Comparison of ENCODE assay signal across 12 mouse cellular contexts in the genomic region with DNA sequence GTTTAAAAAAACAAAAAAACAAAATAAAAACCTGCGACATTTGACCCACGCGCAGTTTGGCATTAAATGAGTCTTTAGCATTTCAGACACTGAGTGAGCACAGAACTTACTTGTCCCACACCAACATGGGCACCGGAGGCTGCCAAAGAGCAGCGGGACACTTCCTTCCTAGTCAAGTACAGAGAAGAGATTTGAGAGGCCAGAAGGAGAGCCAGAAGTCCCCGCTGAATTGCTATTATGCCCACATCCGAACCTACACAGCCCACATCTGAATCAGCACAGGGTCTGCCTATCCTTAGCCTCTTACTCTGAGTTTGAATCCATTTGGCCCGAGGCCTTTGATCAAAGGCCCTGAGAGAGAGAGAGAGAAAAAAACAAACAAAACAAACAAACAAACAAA. TPM values are rescaled to one million over a fixed set of nuclear protein-coding genes. Genes with fewer than 3 reads are reported as not detected.
DNase-seq lines count a peak whose midpoint lies in the region; ATAC-seq and TF ChIP-seq lines count a peak whose summit lies in the region.
"Had no signal": no experiment of that assay in that cellular context is flagged by ENCODE, and none has a peak within 500 bp of the region (broad histone marks: within the 10 kb centered on the region; RNA-seq: fewer than 3 reads in every experiment).

No protein-coding gene starts in this region.

- TF ChIP-seq EP300 in heart, adult 2 months (IDR thresholded peaks at IDR 0.05; ENCODE audit: insufficient read depth, low read depth, low read length), result no peak

- peaks cover 2% of the 10 kb centered on the region for H3K4me1 ChIP-seq in heart, adult 2 months (ENCODE audit: control insufficient read depth, insufficient read depth, low read length)
- H3K4me1 ChIP-seq in heart, embryonic 12.5 days (replicated peaks), result peaks cover 16% of the 10 kb centered on the region; the same call in 1 of the 2 replicates
- H3K4me1 ChIP-seq in cortical plate, adult 2 months (ENCODE audit: control insufficient read depth, insufficient read depth, low read length), result no peaks in the 10 kb centered on the region
- no peaks in the 10 kb centered on the region for H3K4me1 ChIP-seq in hindbrain, embryonic 14.5 days (replicated peaks; ENCODE audit: control insufficient read depth, insufficient read depth, low read length)
- H3K4me1 ChIP-seq: midbrain, embryonic 10.5 days; neural tube, embryonic 12.5 days had no signal

- DNase-seq in heart, adult 2 months, result no peak
- DNase-seq in layer of hippocampus, adult 2 months (ENCODE audit: low spot score in 2 of 2), result no peak
- DNase-seq in layer of hippocampus, adult 18-20 months (ENCODE audit: low spot score in 2 of 2), result no peak
- DNase-seq in hindbrain, embryonic 14.5 days (ENCODE audit: low spot score), result no peak
- DNase-seq in thymus, adult 18-20 months, result no peak
- DNase-seq: gastrocnemius, postnatal 10 days had no signal

- peak overlapping the region; percentile 45 for H3K9ac ChIP-seq in heart, adult 2 months (ENCODE audit: low read depth, low read length)
- H3K9ac ChIP-seq in heart, embryonic 12.5 days, result no peak overlapping the region
- no peak overlapping the region for H3K9ac ChIP-seq in hindbrain, embryonic 14.5 days
- H3K9ac ChIP-seq: limb, embryonic 13.5 days; neural tube, embryonic 12.5 days had no signal

- H3K4me3 ChIP-seq in heart, adult 2 months, result peak overlapping the region; percentile 51
- H3K4me3 ChIP-seq in heart, embryonic 12.5 days, result no peak overlapping the region
- H3K4me3 ChIP-seq in layer of hippocampus, adult 2 months, result peak overlapping the region; percentile 24; the same call in 1 of the 2 replicates
- H3K4me3 ChIP-seq in cortical plate, adult 2 months (ENCODE audit: insufficient read depth, low read length), result no peak overlapping the region
- no peak overlapping the region for H3K4me3 ChIP-seq in hindbrain, embryonic 14.5 days (replicated peaks; ENCODE audit: low read length)
- H3K4me3 ChIP-seq: limb, embryonic 13.5 days; midbrain, embryonic 10.5 days; neural tube, embryonic 12.5 days had no signal

- H3K27me3 ChIP-seq in heart, adult 2 months (ENCODE audit: control insufficient read depth, insufficient read depth, low read length), result no peaks in the 10 kb centered on the region
- no peaks in the 10 kb centered on the region for H3K27me3 ChIP-seq in heart, embryonic 12.5 days (replicated peaks)
- H3K27me3 ChIP-seq in hindbrain, embryonic 14.5 days (ENCODE audit: control insufficient read depth, insufficient read depth, low read length), result no peaks in the 10 kb centered on the region
- H3K27me3 ChIP-seq: limb, embryonic 13.5 days; neural tube, embryonic 12.5 days had no signal

- no peak for TF ChIP-seq CTCF in heart, adult 2 months (IDR thresholded peaks at IDR 0.05)
- TF ChIP-seq CTCF in layer of hippocampus, adult 2 months (conservative IDR thresholded peaks at IDR 0.05), result no peak
- no peak for TF ChIP-seq CTCF in cortical plate, adult 2 months (IDR thresholded peaks at IDR 0.05; ENCODE audit: extremely low read depth, insufficient read depth, low read length)

- TF ChIP-seq POLR2A in heart, adult 2 months (IDR thresholded peaks at IDR 0.05; ENCODE audit: insufficient read depth, low read depth, low read length), result no peak
- no peak for TF ChIP-seq POLR2A in cortical plate, adult 2 months (IDR thresholded peaks at IDR 0.05; ENCODE audit: extremely low read depth, insufficient read depth, low read length)

- no peaks in the 10 kb centered on the region for H3K79me2 ChIP-seq in heart, adult 2 months (replicated peaks; ENCODE audit: control insufficient read depth, insufficient read depth, low read length)

- 35% methylated on average over 8 of the region's 8 CpGs for WGBS in heart, adult 2 months
- 68% methylated on average over 8 of the region's 8 CpGs for WGBS in heart, embryonic 12.5 days
- 81% methylated on average over 8 of the region's 8 CpGs for WGBS in hindbrain, embryonic 14.5 days

- peak overlapping the region; percentile 92 for H3K27ac ChIP-seq in heart, adult 2 months
- no peak overlapping the region for H3K27ac ChIP-seq in heart, embryonic 12.5 days (ENCODE audit: poor library complexity, severe bottlenecking)
- peak overlapping the region; percentile 68 for H3K27ac ChIP-seq in layer of hippocampus, adult 2 months
- H3K27ac ChIP-seq in cortical plate, adult 2 months (ENCODE audit: insufficient read depth, low read length), result peak overlapping the region; percentile 81; the same call in 1 of the 2 replicates
- peak overlapping the region; percentile 43; the same call in 1 of the 2 replicates for H3K27ac ChIP-seq in hindbrain, embryonic 14.5 days
- H3K27ac ChIP-seq: limb, embryonic 13.5 days; midbrain, embryonic 10.5 days; neural tube, embryonic 12.5 days had no signal

- intact Hi-C loops in heart, adult 2 months (cut with DNase I), result loop anchor here (10.0 kb wide), 1 partner anchor 189 kb away; no protein-coding TSS in a partner anchor

- H3K9me3 ChIP-seq in heart, embryonic 12.5 days (replicated peaks), result no peaks in the 10 kb centered on the region
- H3K9me3 ChIP-seq in hindbrain, embryonic 14.5 days (ENCODE audit: control insufficient read depth, low read length), result no peaks in the 10 kb centered on the region
- H3K9me3 ChIP-seq: limb, embryonic 13.5 days; midbrain, embryonic 10.5 days; neural tube, embryonic 12.5 days had no signal

- H3K4me2 ChIP-seq in heart, embryonic 12.5 days, result no peak overlapping the region; the same call in 1 of the 2 replicates
- no peak overlapping the region for H3K4me2 ChIP-seq in hindbrain, embryonic 14.5 days (replicated peaks)
- H3K4me2 ChIP-seq: limb, embryonic 13.5 days; neural tube, embryonic 12.5 days had no signal

- ATAC-seq in heart, embryonic 12.5 days (ENCODE audit: insufficient number of reproducible peaks, low FRiP score), result no peak
- ATAC-seq in hindbrain, embryonic 14.5 days (ENCODE audit: low FRiP score), result no peak

- H3K36me3 ChIP-seq in heart, adult 2 months (ENCODE audit: control insufficient read depth, insufficient read depth, low read length), result no peaks in the 10 kb centered on the region
- no peaks in the 10 kb centered on the region for H3K36me3 ChIP-seq in heart, embryonic 12.5 days
- H3K36me3 ChIP-seq in hindbrain, embryonic 14.5 days (replicated peaks; ENCODE audit: control insufficient read depth, insufficient read depth), result no peaks in the 10 kb centered on the region
- H3K36me3 ChIP-seq: limb, embryonic 13.5 days; midbrain, embryonic 10.5 days; neural tube, embryonic 12.5 days had no signal

RNA-seq across cellular contexts. Expression of gene Arhgap31, which starts 11.2 kb away (rescaled TPM):
- 10 to 100 TPM; 38.2 to 41.2 TPM for total RNA-seq in heart, adult 2 months (2021)
- polyA plus RNA-seq in heart, adult 2 months (2012; rRNA removed), result 14.1 and 20.1 TPM in 2 replicates
- 43.1 and 47.7 TPM in 2 replicates for polyA plus RNA-seq in heart, embryonic 12.5 days (2016; fragmentation: Nextera tagmentation; extraction: Ambion mirVana)
- 10 to 100 TPM; 17.9 to 18.5 TPM for total RNA-seq in layer of hippocampus, adult 2 months (2021)
- total RNA-seq in layer of hippocampus, adult 18-20 months (2021), result 10 to 100 TPM; 18.0 to 19.5 TPM
- 10.3 and 10.4 TPM in 2 replicates for polyA plus RNA-seq in cortical plate, adult 2 months (2012; rRNA removed)
- polyA plus RNA-seq in hindbrain, embryonic 14.5 days (2014; fragmentation: Nextera tagmentation; extraction: Ambion mirVana), result 5.6 and 7.8 TPM in 2 replicates

RNA-seq across cellular contexts. Expression of gene B4galt4, which starts 17.8 kb away (rescaled TPM):
- 10 to 100 TPM in 1 of 2 experiments, 1 to 10 TPM in 1; 8.1 to 13.2 TPM for total RNA-seq in heart, adult 2 months (2021)
- 6.4 and 9.6 TPM in 2 replicates for polyA plus RNA-seq in heart, adult 2 months (2012; rRNA removed)
- 26.6 and 29.8 TPM in 2 replicates for polyA plus RNA-seq in heart, embryonic 12.5 days (2016; fragmentation: Nextera tagmentation; extraction: Ambion mirVana)
- total RNA-seq in layer of hippocampus, adult 2 months (2021), result 10 to 100 TPM; 34.3 to 39.7 TPM
- total RNA-seq in layer of hippocampus, adult 18-20 months (2021), result 10 to 100 TPM; 35.1 to 35.7 TPM
- polyA plus RNA-seq in cortical plate, adult 2 months (2012; rRNA removed), result 19.3 and 23.0 TPM in 2 replicates
- 40.0 and 41.7 TPM in 2 replicates for polyA plus RNA-seq in hindbrain, embryonic 14.5 days (2014; fragmentation: Nextera tagmentation; extraction: Ambion mirVana)
- total RNA-seq: CH12.LX had no signal

Comparison
In these comparisons a context has a peak if more than half of its experiments do, and no peak if none do; other contexts are left out.
1. H3K4me3 ChIP-seq: peak in heart, adult 2 months (single experiment) and layer of hippocampus, adult 2 months (single experiment); none in heart, embryonic 12.5 days (single experiment), cortical plate, adult 2 months (single experiment) and hindbrain, embryonic 14.5 days (single experiment).